Mouse (Mus musculus): Measurements from ENCODE around the gene Ttc17. TPM values are rescaled to one million over a fixed set of nuclear protein-coding genes. Genes with fewer than 3 reads are reported as not detected.
A peak's percentile ranks its signal among the peaks of the same experiment; 100 is the strongest.
"Not testable (repeated sequence)": the region's sequence is repeated elsewhere in the genome, so short reads cannot be mapped to it uniquely, and the experiment has no call there.

Ttc17 gene
- total RNA-seq (2014; fragmentation: Nextera tagmentation) = 25.4 and 25.5 TPM in 2 replicates
- total RNA-seq (2017) = 12.9 and 16.2 TPM in 2 replicates

DNA sequence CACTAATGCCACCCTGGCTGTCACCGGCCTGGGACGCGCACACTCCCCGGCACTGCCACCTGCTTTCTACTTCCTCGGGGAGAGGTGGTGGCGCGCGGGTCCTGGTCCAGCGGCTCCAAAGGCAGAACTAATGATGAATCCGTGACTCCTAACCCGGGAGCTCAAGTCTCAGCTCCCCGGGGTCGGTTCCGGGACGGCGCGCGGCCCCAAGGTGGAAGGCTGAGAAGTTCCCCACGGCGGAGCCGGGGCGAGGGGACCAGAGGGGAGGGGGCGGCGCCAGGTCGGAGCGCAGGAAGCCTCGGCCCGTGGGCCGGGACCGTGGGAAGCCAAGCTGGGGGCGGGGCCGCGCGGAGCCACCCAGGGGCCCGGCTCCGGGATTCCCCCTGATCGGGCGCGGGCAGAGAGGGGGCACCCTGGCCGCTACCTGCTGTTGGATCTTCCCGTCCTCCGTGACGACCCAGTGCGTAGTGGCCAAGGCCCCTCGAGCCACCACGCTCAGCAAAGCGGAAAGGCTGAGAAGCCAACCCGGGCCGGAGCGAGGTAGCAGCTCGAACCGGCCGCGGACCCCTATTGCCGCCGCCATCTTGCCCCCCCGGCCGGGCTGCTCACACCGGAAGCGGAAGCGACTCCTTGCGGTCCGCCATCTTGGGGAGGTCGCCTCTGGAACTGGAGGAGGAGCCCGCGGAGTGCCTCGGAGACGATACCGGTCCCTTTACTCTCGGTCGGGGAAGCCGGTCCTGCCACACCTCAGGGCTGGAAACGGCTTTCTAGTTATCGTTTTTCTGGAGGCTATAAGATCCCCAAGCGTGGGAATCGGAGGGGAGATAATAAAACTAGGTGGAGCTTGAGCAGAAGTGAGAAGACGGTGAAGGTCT is at the start of gene Ttc17:
Ttc17 (minus strand) TSS at position 607 of the 875 bp plus-strand sequence.
- peak; percentile 96 for ATAC-seq (replicated peaks; ENCODE audit: low FRiP score, low TSS enrichment, poor library complexity, severe bottlenecking)

DNA sequence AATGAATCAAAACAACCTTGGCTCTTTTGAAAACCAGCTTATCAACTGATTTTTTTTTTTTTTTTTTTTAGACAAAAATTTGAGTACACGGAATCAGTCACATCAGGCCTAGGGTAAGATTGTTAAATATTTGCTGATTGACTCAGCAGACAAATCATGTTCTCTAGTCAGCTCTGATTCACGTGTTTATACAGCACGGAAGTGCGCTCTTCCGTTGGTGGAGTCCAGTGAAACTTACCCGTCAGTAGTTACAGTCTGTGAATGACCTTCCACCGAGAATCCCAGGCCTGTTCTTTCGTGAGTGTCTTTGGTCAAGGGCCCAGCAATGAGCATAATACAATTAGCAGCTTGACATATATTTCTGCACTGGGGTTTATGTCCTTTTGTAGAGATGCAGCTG is 43.2 kb upstream of the Ttc17 start:
- no peak for ATAC-seq (replicated peaks; ENCODE audit: low FRiP score, low TSS enrichment, poor library complexity, severe bottlenecking)

DNA sequence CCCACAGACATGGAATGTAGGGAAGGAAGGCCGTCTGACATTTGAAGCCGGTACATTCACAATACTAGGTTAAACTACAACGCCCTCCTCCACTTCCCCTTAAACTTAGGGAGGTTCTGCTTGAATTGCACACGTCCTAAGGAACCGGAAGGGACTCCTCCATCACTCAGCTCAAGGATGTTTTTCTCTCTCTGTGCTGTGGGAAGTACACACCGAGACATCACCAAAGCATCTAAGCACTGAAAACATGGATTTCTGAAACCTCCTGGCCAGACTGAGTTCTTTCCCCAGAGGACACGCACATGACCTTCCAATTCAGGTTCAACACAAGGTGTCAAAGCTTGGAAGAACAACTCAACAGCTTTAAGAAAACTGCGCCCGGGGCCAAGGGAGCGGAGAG is 30.5 kb upstream of the Ttc17 start:
- peak; percentile 43; the same call in 1 of the 2 replicates for ATAC-seq (replicated peaks; ENCODE audit: low FRiP score, low TSS enrichment, poor library complexity, severe bottlenecking)

- no peak for ATAC-seq (replicated peaks; ENCODE audit: low FRiP score, low TSS enrichment, poor library complexity, severe bottlenecking)
Measured at GRCm38 (mm10) chr2:94435481-94435880, 29.0 kb upstream of the Ttc17 start.

GRCm38 (mm10) chr2:94434833-94435232 is 28.3 kb upstream of the Ttc17 start:
- peak; percentile 62; the same call in 1 of the 2 replicates for ATAC-seq (replicated peaks; ENCODE audit: low FRiP score, low TSS enrichment, poor library complexity, severe bottlenecking)

DNA sequence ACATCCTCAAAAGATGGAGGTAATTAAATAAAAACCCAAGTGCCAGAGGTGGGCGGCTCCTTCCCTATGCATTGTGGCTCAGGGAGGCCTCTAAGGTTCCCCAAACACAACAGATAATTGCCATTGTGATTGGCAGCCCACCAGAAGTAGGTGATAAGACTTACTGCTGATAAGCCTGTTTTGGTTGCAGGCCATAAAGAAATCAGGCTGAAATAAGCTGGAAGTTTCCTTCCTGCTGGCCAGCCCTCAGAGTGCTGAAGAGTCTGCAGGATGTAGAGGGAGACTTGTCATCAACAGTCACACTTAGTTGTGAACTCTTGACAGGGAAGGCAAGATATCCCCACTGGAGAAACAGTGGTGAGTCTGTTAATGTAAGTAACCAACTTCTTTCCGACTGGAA is 25.7 kb upstream of the Ttc17 start:
- ATAC-seq (replicated peaks; ENCODE audit: low FRiP score, low TSS enrichment, poor library complexity, severe bottlenecking) = peak; percentile 62

GRCm38 (mm10) chr2:94428456-94428855 is 22.0 kb upstream of the Ttc17 start:
- ATAC-seq (replicated peaks; ENCODE audit: low FRiP score, low TSS enrichment, poor library complexity, severe bottlenecking) = no peak

DNA sequence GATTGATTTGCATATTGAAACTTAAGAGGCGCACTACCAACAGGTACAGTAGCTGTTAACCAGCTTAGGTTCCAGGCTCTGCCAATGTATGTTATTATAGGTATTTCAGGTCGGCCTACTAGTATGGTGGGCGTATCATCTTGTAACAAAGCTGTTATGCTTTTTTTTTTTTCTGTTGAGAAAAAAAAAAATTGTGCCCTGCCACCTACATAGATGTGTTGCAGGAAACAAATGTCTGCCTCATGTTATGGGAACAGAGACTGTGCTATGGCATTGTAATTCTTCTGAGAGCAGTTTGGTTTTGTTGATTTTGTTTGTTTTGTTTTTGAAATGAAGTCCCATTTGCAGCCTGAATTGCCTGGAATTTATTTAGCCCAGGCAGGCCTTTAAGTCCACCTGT is 952 bp upstream of the Ttc17 start:
- ATAC-seq (replicated peaks; ENCODE audit: low FRiP score, low TSS enrichment, poor library complexity, severe bottlenecking) = no peak; the same call in 1 of the 2 replicates

- peak; percentile 23 for ATAC-seq (replicated peaks; ENCODE audit: low FRiP score, low TSS enrichment, poor library complexity, severe bottlenecking)
Measured at GRCm38 (mm10) chr2:94407021-94407420, 532 bp upstream of the Ttc17 start.

DNA sequence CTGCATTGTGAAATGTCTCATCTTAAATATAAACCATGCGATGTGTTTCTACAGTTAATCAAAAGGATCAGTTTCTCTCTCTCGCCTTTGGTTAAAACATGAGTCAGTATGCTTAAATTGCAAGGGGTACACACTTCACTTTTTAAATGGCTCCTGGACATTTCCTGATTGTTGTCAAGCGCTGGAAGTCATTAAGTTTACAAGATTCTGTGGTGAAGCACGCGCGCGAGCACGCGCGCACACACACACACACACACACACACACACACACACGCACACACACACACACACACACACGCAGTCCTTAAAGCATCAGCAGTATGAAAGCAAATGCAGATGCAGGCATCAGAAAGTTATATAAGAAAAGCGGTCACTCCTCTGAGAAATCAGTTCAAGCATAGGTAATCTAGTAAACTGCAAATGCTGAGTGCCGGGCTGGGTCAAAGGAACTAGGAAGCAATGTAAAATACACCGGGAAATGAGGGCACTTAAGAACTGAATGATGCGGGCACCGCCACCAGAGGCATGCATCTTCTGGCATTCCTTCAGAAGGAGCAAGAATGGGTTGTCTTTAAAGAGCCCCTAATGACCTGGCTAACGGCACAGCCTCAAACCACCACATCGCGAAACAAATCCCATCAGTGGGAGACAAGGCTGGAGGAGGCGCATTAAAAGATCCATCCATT is 949 bp downstream of the Ttc17 start:
- peak; percentile 45 for ATAC-seq (replicated peaks; ENCODE audit: low FRiP score, low TSS enrichment, poor library complexity, severe bottlenecking)

- 0 out of 2 replicates have a peak, but pooled peaks have one; percentile 7 for ATAC-seq (replicated peaks; ENCODE audit: low FRiP score, low TSS enrichment, poor library complexity, severe bottlenecking)
Measured at GRCm38 (mm10) chr2:94404512-94405240, 1.8 kb downstream of the Ttc17 start.

DNA sequence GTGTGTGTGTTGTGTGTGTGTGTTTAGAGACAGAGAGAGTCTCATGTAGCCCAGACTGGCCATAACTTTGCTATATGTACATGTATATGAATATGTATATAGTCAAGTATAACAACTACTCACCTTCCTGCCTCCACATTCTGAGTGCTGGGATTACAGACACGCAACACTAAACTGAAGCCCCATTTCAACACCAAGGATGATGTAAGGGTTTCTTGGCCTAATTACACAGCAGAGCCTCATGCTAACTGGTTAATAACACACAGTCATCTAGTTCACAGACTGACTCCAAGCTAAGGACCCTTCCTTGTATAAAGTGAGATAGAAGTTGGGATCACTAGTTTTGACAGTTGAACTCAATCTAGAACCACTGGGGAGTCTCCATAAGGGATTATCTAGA is 3.9 kb downstream of the Ttc17 start:
- no peak for ATAC-seq (replicated peaks; ENCODE audit: low FRiP score, low TSS enrichment, poor library complexity, severe bottlenecking)

DNA sequence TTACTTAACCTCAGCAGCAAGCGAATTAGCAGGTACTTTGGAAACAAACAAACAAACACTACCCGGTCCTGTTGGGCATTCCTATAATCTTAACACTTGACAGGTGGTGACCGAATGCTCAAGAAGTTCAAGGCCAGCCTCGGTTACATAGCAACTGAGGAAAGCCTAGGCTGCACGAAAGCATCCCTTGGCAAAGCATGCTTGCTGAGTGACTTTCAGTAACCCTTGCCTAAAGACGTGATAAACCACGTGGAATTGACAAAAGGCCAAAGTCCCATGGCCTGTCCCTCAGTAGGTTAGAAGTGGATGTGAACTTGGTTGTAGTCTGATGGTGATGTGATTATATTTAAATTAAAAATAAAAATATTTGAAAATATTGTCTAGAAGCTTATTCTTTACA is 4.4 kb downstream of the Ttc17 start:
- no peak for ATAC-seq (replicated peaks; ENCODE audit: low FRiP score, low TSS enrichment, poor library complexity, severe bottlenecking)

- ATAC-seq (replicated peaks; ENCODE audit: low FRiP score, low TSS enrichment, poor library complexity, severe bottlenecking) = no peak
Measured at GRCm38 (mm10) chr2:94401006-94401405, 5.5 kb downstream of the Ttc17 start.

DNA sequence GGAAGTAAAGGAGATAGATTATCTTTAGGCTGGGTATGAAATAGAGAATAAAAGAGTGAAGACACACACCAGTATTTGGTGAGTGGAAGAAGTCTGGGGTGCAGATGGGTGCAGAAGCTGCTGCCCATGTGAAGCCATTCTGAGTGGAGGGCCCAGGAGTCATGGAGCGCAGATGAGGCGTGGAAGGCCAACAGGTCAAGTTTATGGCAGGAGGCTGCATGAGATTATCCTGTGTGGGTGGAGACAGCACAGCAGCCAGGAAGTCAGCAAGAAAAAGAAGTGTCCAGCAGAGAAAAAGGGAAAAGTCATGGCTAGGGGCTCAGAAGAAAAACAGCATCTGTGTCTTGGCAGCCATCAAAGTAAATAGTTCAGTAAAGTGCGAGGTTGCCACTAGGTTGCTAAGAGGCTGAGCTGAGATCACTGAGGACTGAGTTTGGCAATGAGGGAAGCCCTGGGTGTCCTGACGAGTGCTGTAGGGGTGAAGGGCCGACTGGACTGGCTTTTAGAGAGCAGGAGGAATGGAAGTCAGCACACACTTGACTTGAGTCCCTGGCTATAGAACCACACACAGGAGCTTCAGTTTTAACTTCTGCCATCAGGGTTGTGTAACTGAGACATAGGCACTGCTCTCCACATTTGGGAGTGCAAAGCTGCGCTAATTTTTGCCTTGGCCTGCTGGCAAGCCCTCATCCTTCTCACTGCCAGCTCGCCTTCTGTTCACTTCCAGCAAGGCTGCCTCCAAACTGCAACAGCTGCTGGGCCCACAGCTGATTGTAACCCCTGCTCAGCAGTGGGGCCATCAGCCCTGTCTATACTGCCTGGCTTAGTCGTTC is 8.1 kb downstream of the Ttc17 start:
- ATAC-seq (replicated peaks; ENCODE audit: low FRiP score, low TSS enrichment, poor library complexity, severe bottlenecking) = no peak

- no peak for ATAC-seq (replicated peaks; ENCODE audit: low FRiP score, low TSS enrichment, poor library complexity, severe bottlenecking)
Measured at GRCm38 (mm10) chr2:94397453-94397852, 9.0 kb downstream of the Ttc17 start.

DNA sequence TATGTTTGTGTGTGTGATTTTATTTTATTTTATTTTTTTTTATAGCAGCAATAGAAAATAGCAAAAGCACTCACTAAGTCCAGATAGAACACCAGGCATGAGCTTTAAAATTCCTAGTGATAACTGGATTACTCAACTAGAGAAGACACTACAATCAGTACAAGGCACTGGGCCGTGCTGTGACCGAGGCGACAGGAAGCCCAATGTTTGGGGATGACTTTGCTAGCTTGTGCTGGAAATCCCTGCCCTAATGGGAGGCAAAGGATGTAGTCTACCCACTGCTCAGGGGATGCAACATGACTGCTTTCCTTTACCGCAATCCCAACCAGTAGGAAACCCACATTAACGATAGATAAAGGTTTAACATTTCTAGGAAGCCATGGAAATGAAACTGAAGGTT is 10.2 kb downstream of the Ttc17 start:
- no peak for ATAC-seq (replicated peaks; ENCODE audit: low FRiP score, low TSS enrichment, poor library complexity, severe bottlenecking)

DNA sequence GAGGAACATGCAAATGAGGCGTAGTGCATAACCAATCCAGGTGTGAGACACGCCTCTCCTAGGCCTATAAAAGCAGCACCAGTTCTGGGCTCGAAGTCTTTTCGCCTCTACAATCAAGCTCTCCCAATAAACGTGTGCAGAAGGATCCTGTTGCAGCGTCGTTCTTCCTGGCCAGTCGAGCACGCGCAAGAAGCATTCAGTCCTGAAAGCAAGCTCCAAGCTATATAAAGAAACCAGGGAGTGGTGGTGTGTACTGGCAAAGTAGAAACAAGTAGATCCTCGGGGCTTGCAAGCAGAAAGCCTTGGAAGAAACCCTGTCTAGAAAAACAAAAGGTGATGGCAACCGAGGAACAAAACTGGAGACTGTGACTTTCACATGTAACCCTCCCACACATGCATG is 15.4 kb downstream of the Ttc17 start:
- ATAC-seq (replicated peaks; ENCODE audit: low FRiP score, low TSS enrichment, poor library complexity, severe bottlenecking) = not testable (repeated sequence)

GRCm38 (mm10) chr2:94389000-94389399 is 17.5 kb downstream of the Ttc17 start:
- ATAC-seq (replicated peaks; ENCODE audit: low FRiP score, low TSS enrichment, poor library complexity, severe bottlenecking) = 0 out of 2 replicates have a peak, but pooled peaks have one; percentile 50
